Mouse (Mus musculus): ENCODE measurements around the gene Cdc5l.

DNA sequence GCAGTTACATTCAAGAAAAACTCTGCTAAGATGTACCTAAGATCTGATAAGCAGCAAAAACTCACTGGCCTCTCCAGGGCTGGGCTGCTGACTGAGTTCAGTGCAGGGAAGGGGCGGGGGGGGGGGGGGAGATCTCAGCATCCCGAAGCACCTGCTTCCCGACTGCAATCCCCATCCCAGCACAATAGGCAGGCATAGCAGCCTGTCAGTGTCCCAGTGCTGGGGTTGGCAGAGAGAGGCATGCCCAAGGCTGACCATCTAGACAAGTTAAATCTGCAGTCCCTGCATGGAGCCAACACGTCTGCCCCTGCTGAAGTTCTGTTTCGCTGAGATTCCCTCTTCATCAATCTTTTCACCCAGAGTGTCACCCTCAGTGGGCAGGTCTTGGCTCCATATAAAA is 63.0 kb downstream of the Cdc5l start:
- no peak for TF ChIP-seq CTCF (IDR thresholded peaks at IDR 0.05; ENCODE audit: control insufficient read depth, insufficient read depth, low read length)
- no peak for TF ChIP-seq POLR2A (IDR thresholded peaks at IDR 0.05; ENCODE audit: borderline replicate concordance, control insufficient read depth, low read depth, low read length)
